Mouse (Mus musculus): ENCODE data around the gene Rev3l. TPM values are rescaled to one million over a fixed set of nuclear protein-coding genes. Genes with fewer than 3 reads are reported as not detected.

Rev3l gene
- total and polyA plus RNA-seq, 3 experiments: 6.9 to 71.5 (median 12.4) TPM

GRCm38 (mm10) chr10:39776927-39777326, 45.0 kb downstream of the Rev3l start:
- H3K9ac ChIP-seq (ENCODE audit: control insufficient read depth, low read depth, low read length, poor library complexity, severe bottlenecking): no peak overlapping the region
- H3K36me3 ChIP-seq (ENCODE audit: control insufficient read depth in 1 of 2, insufficient read depth in 2 of 2, low read length in 2 of 2): peaks cover 0 to 7% of the 10 kb centered on the region in 2 experiments; a peak in 2 of 4 replicates
- H3K27me3 ChIP-seq (ENCODE audit: control insufficient read depth in 1 of 2, insufficient read depth in 2 of 2, low read length in 2 of 2): no peaks in the 10 kb centered on the region
- no peaks in the 10 kb centered on the region for H3K9me3 ChIP-seq (replicated peaks; ENCODE audit: insufficient read depth, low read length)
- H3K4me3 ChIP-seq (ENCODE audit: control insufficient read depth in 1 of 2, insufficient read depth in 1 of 2, low read depth in 2 of 2, low read length in 2 of 2): no peak overlapping the region
- DNase-seq (ENCODE audit: low read depth, low spot score): no peak
- no peak for TF ChIP-seq USF1 (IDR thresholded peaks at IDR 0.05; ENCODE audit: low read depth, low read length)
- peak in 2 of 3 experiments; percentile 14 to 30; a peak in 1 of 6 replicates for TF ChIP-seq CTCF (IDR thresholded peaks at IDR 0.05 in 2 of 3, conservative IDR thresholded peaks at IDR 0.05 in 1 of 3; ENCODE audit: control insufficient read depth in 1 of 3, insufficient read depth in 1 of 3, low read depth in 2 of 3, low read length in 3 of 3, poor library complexity in 1 of 3, severe bottlenecking in 1 of 3)
- TF ChIP-seq POLR2AphosphoS2 (IDR thresholded peaks at IDR 0.05; ENCODE audit: low read length): no peak
- no peak for TF ChIP-seq POLR2A (IDR thresholded peaks at IDR 0.05; ENCODE audit: control insufficient read depth in 1 of 2, insufficient read depth in 1 of 2, low read depth in 1 of 2, low read length in 2 of 2, poor library complexity in 1 of 2)
- no peak for TF ChIP-seq CHD1 (IDR thresholded peaks at IDR 0.05; ENCODE audit: low read depth, low read length)
- TF ChIP-seq EP300 (IDR thresholded peaks at IDR 0.05; ENCODE audit: low read depth in 1 of 2, low read length in 2 of 2): no peak
- no peak for TF ChIP-seq HCFC1 (IDR thresholded peaks at IDR 0.05; ENCODE audit: low read depth, low read length)
- TF ChIP-seq ZNF384 (IDR thresholded peaks at IDR 0.05; ENCODE audit: low read depth, low read length): peak; percentile 56
- no peak for TF ChIP-seq MAX (IDR thresholded peaks at IDR 0.05; ENCODE audit: low read length)
- TF ChIP-seq BHLHE40 (IDR thresholded peaks at IDR 0.05; ENCODE audit: borderline replicate concordance, low read depth, low read length): no peak
- no peak for TF ChIP-seq POLR2AphosphoS5 (IDR thresholded peaks at IDR 0.05; ENCODE audit: borderline replicate concordance, low read depth, low read length)
- TF ChIP-seq UBTF (IDR thresholded peaks at IDR 0.05; ENCODE audit: borderline replicate concordance, insufficient read depth, low read depth, low read length): no peak
- no peak for TF ChIP-seq NELFE (IDR thresholded peaks at IDR 0.05; ENCODE audit: low read depth, low read length)
- no peak overlapping the region for H3K27ac ChIP-seq (ENCODE audit: control insufficient read depth, low read depth, low read length)
- H3K4me1 ChIP-seq (ENCODE audit: control insufficient read depth in 1 of 2, insufficient read depth in 2 of 2, low read length in 2 of 2): peaks cover 8 to 9% of the 10 kb centered on the region in 2 experiments
- peaks cover 2% of the 10 kb centered on the region; the same call in 1 of the 2 replicates for H3K79me2 ChIP-seq (ENCODE audit: control insufficient read depth, insufficient read depth, low read length, poor library complexity)

GRCm38 (mm10) chr10:39778305-39778704, 46.4 kb downstream of the Rev3l start:
- Histone ChIP-seq H3K27ac (ENCODE audit: control insufficient read depth, low read depth, low read length) (no peak overlapping the region), H3K27me3 (ENCODE audit: control insufficient read depth in 1 of 2, insufficient read depth in 2 of 2, low read length in 2 of 2) (no peaks in the 10 kb centered on the region), H3K9me3 (replicated peaks; ENCODE audit: insufficient read depth, low read length) (no peaks in the 10 kb centered on the region), H3K4me3 (ENCODE audit: control insufficient read depth in 1 of 2, insufficient read depth in 1 of 2, low read depth in 2 of 2, low read length in 2 of 2) (no peak overlapping the region), H3K4me1 (ENCODE audit: control insufficient read depth in 1 of 2, insufficient read depth in 2 of 2, low read length in 2 of 2) (peaks cover 12 to 18% of the 10 kb centered on the region in 2 experiments), H3K79me2 (ENCODE audit: control insufficient read depth, insufficient read depth, low read length, poor library complexity) (peaks cover 3% of the 10 kb centered on the region; the same call in 1 of the 2 replicates), H3K36me3 (ENCODE audit: control insufficient read depth in 1 of 2, insufficient read depth in 2 of 2, low read length in 2 of 2) (peaks cover 0 to 11% of the 10 kb centered on the region in 2 experiments; a peak in 2 of 4 replicates), H3K9ac (ENCODE audit: control insufficient read depth, low read depth, low read length, poor library complexity, severe bottlenecking) (no peak overlapping the region)
- no peak for TF ChIP-seq ELF1 (IDR thresholded peaks at IDR 0.05; ENCODE audit: low read depth, low read length)
- TF ChIP-seq ETS1 (IDR thresholded peaks at IDR 0.05; ENCODE audit: low read depth, low read length): peak; percentile 36; the same call in 1 of the 2 replicates
- peak; percentile 62 for TF ChIP-seq GATA1 (IDR thresholded peaks at IDR 0.05; ENCODE audit: low read depth, low read length)
- 0 out of 4 replicates have a peak, but pooled peaks of 1 of the 2 experiments have one; percentile 11 for TF ChIP-seq EP300 (IDR thresholded peaks at IDR 0.05; ENCODE audit: low read depth in 1 of 2, low read length in 2 of 2)
- DNase-seq (ENCODE audit: low read depth, low spot score): peak; percentile 23

Data from MEL (cell line).